Mouse (Mus musculus): ENCODE data around the gene Lmo3.

- TF ChIP-seq CTCF (IDR thresholded peaks at IDR 0.05; ENCODE audit: low read depth), result no peak
- TF ChIP-seq EP300 (optimal IDR thresholded peaks at IDR 0.05), result no peak
Observed at GRCm38 (mm10) chr6:138482834-138483233, 98.9 kb downstream of the Lmo3 start.
